ENCODE assay signal across 15 mouse cellular contexts in the genomic region with DNA sequence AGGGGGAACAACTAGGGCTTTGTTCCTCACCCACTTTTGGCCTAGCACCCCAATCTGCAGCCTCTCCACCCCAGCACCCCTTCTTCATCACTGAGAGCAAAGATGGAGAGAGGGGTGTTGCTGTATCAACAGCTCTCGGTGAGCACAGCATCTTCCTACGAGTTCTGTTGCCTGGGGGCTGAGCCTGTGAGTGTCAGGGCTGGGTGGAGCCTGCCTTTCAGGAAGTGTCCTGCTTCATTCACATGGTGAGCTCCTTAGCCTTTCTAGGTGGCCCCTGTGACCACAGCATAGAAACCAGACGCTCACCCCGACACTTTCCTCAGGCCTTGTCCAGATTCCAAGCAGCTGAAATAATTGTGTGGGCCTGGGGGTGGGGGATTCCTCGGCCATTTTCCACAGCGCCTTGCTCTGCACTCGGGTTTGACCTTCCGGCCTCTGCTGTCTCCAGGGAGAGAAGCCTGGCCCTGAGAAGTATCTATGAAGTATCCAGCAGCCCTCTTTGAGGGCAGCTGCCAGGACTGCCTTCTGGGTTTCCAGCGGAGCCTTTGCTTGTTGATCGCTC.
A peak's percentile ranks its signal among the peaks of the same experiment; 100 is the strongest.
DNase-seq lines count a peak whose midpoint lies in the region; ATAC-seq lines count a peak whose summit lies in the region.
"Had no signal": no experiment of that assay in that cellular context is flagged by ENCODE, and none has a peak within 500 bp of the region (broad histone marks: within the 10 kb centered on the region; RNA-seq: fewer than 3 reads in every experiment).

No protein-coding gene starts in this region.

- no peak overlapping the region for H3K4me3 ChIP-seq in heart, embryonic 13.5 days
- no peak overlapping the region for H3K4me3 ChIP-seq in midbrain, embryonic 10.5 days
- no peak overlapping the region for H3K4me3 ChIP-seq in midbrain, embryonic 13.5 days (replicated peaks)
- no peak overlapping the region for H3K4me3 ChIP-seq in neural tube, embryonic 13.5 days
- H3K4me3 ChIP-seq: liver, embryonic 15.5 days; stomach, embryonic 15.5 days had no signal

- H3K4me1 ChIP-seq in heart, embryonic 13.5 days, result peaks cover 14% of the 10 kb centered on the region
- H3K4me1 ChIP-seq in midbrain, embryonic 10.5 days, result peaks cover 19% of the 10 kb centered on the region
- H3K4me1 ChIP-seq in midbrain, embryonic 13.5 days (replicated peaks), result 0 out of 2 replicates have a peak, but pooled peaks cover 6% of the 10 kb centered on the region
- H3K4me1 ChIP-seq in neural tube, embryonic 13.5 days (replicated peaks), result peaks cover 9% of the 10 kb centered on the region
- H3K4me1 ChIP-seq: liver, embryonic 15.5 days had no signal

- H3K36me3 ChIP-seq in heart, embryonic 13.5 days, result no peaks in the 10 kb centered on the region
- no peaks in the 10 kb centered on the region for H3K36me3 ChIP-seq in midbrain, embryonic 10.5 days
- H3K36me3 ChIP-seq in midbrain, embryonic 13.5 days, result no peaks in the 10 kb centered on the region
- H3K36me3 ChIP-seq in neural tube, embryonic 13.5 days, result no peaks in the 10 kb centered on the region
- H3K36me3 ChIP-seq: liver, embryonic 15.5 days; stomach, embryonic 15.5 days had no signal

- H3K4me2 ChIP-seq in heart, embryonic 13.5 days, result no peak overlapping the region
- no peak overlapping the region for H3K4me2 ChIP-seq in midbrain, embryonic 13.5 days (replicated peaks)
- H3K4me2 ChIP-seq in neural tube, embryonic 13.5 days, result no peak overlapping the region
- H3K4me2 ChIP-seq: liver, embryonic 15.5 days; stomach, embryonic 15.5 days had no signal

- intact Hi-C loops in heart, postnatal 25 days (cut with DNase I), result no loop called here

- H3K9me3 ChIP-seq in heart, embryonic 13.5 days, result no peaks in the 10 kb centered on the region
- no peaks in the 10 kb centered on the region for H3K9me3 ChIP-seq in midbrain, embryonic 10.5 days (replicated peaks)
- no peaks in the 10 kb centered on the region for H3K9me3 ChIP-seq in midbrain, embryonic 13.5 days
- H3K9me3 ChIP-seq in neural tube, embryonic 13.5 days, result no peaks in the 10 kb centered on the region
- H3K9me3 ChIP-seq: liver, embryonic 15.5 days; stomach, embryonic 15.5 days had no signal

- ATAC-seq in heart, embryonic 13.5 days (ENCODE audit: extremely low read depth, insufficient number of reproducible peaks, low FRiP score, low TSS enrichment), result no peak
- no peak for ATAC-seq in midbrain, embryonic 13.5 days
- ATAC-seq in neural tube, embryonic 13.5 days (ENCODE audit: low read depth), result no peak
- no peak for ATAC-seq in frontal cortex, adult (ENCODE audit: low TSS enrichment)
- ATAC-seq: CD4-positive, CD25-positive, alpha-beta regulatory T cell, adult 4 months had no signal

- no peak overlapping the region for H3K27ac ChIP-seq in heart, embryonic 13.5 days (replicated peaks)
- H3K27ac ChIP-seq in midbrain, embryonic 10.5 days (replicated peaks), result peak overlapping the region; percentile 78
- H3K27ac ChIP-seq in midbrain, embryonic 13.5 days, result no peak overlapping the region
- 0 out of 2 replicates have a peak overlapping the region, but pooled peaks have one; percentile 5 for H3K27ac ChIP-seq in neural tube, embryonic 13.5 days (replicated peaks)
- H3K27ac ChIP-seq: liver, embryonic 15.5 days; stomach, embryonic 15.5 days had no signal

- H3K9ac ChIP-seq in heart, embryonic 13.5 days, result peak overlapping the region; percentile 48; the same call in 1 of the 2 replicates
- no peak overlapping the region for H3K9ac ChIP-seq in midbrain, embryonic 13.5 days (replicated peaks)
- no peak overlapping the region for H3K9ac ChIP-seq in neural tube, embryonic 13.5 days
- H3K9ac ChIP-seq: liver, embryonic 15.5 days; stomach, embryonic 15.5 days had no signal

- 32% methylated on average over 10 of the region's 10 CpGs for WGBS in heart, embryonic 13.5 days
- WGBS in midbrain, embryonic 10.5 days, result 29% methylated on average over 10 of the region's 10 CpGs
- WGBS in midbrain, embryonic 13.5 days, result 27% methylated on average over 10 of the region's 10 CpGs
- WGBS in neural tube, embryonic 13.5 days, result 29% methylated on average over 10 of the region's 10 CpGs

- DNase-seq in heart, postnatal 25 days (ENCODE audit: low spot score), result no peak
- DNase-seq in midbrain, embryonic 10.5 days (ENCODE audit: low spot score), result peak; percentile 52
- peak; percentile 61 for DNase-seq in embryo, embryonic 9.5 days (ENCODE audit: extremely low spot score)
- DNase-seq in right cerebral cortex, postnatal 25 days, result no peak
- DNase-seq: adrenal gland, adult 8-10 months; gastrocnemius, postnatal 10 days; kidney, adult 8-10 months; left cerebral cortex, postnatal 4 days had no signal

- H3K27me3 ChIP-seq in heart, embryonic 13.5 days (replicated peaks), result no peaks in the 10 kb centered on the region
- H3K27me3 ChIP-seq in midbrain, embryonic 10.5 days (ENCODE audit: low read depth, poor library complexity, severe bottlenecking), result no peaks in the 10 kb centered on the region
- no peaks in the 10 kb centered on the region for H3K27me3 ChIP-seq in midbrain, embryonic 13.5 days
- H3K27me3 ChIP-seq in neural tube, embryonic 13.5 days, result no peaks in the 10 kb centered on the region
- H3K27me3 ChIP-seq: liver, embryonic 15.5 days; stomach, embryonic 15.5 days had no signal

Comparison
In these comparisons a context has a peak if more than half of its experiments do, and no peak if none do; other contexts are left out.
1. H3K27ac ChIP-seq: peak in midbrain, embryonic 10.5 days (single experiment) and neural tube, embryonic 13.5 days (single experiment); none in heart, embryonic 13.5 days (single experiment) and midbrain, embryonic 13.5 days (single experiment).
2. DNase-seq: peak in midbrain, embryonic 10.5 days (single experiment) and embryo, embryonic 9.5 days (single experiment); none in heart, postnatal 25 days (single experiment) and right cerebral cortex, postnatal 25 days (single experiment).